Mouse (Mus musculus) forebrain, embryonic 14.5 days (tissue): ENCODE results near the gene Chd8. TPM values are rescaled to one million over a fixed set of nuclear protein-coding genes. Genes with fewer than 3 reads are reported as not detected.

Experiments used
- ATAC-seq: fragments of 200-750 bp; cut with Nextera tagmentation; 2 replicates; pipeline ENCODE4 v1.8.0; 2017; ENCODE audit warnings: mild to moderate bottlenecking, moderate library complexity
- DNase-seq: peaks from one replicate; pipeline ENCODE4 v3.0.0-alpha.2; 2015; ENCODE audit warnings: low spot score
- H3K27ac ChIP-seq: fragments of 300-500 bp; sonication (generic); 2 replicates; pipeline ENCODE4 v1.5.1; 2014; ENCODE audit warnings: low read depth, mild to moderate bottlenecking, control low read depth, low read length, moderate library complexity
- H3K27me3 ChIP-seq: fragments of 300-500 bp; sonication (generic); replicated peaks from 2 replicates; pipeline ENCODE4 v1.6.1; 2014; ENCODE audit warnings: low read length, control low read depth, mixed read lengths; ENCODE audit not compliant: control insufficient read depth, insufficient read depth
- H3K36me3 ChIP-seq: fragments of 300-500 bp; sonication (generic); 2 replicates; pipeline ENCODE4 v1.6.1; 2014; ENCODE audit warnings: low read length, control low read depth; ENCODE audit not compliant: control insufficient read depth, insufficient read depth
- H3K4me1 ChIP-seq: fragments of 300-500 bp; sonication (generic); 2 replicates; pipeline ENCODE4 v1.6.1; 2014; ENCODE audit warnings: antibody characterized with exemption, low read length, control low read depth; ENCODE audit not compliant: control insufficient read depth, insufficient read depth
- H3K4me2 ChIP-seq: fragments of 300-500 bp; sonication (generic); 2 replicates; pipeline ENCODE4 v1.6.1; 2014; ENCODE audit warnings: mild to moderate bottlenecking, control low read depth, low read length
- H3K4me3 ChIP-seq: fragments of 300-500 bp; sonication (generic); 2 replicates; pipeline ENCODE4 v1.5.1; 2014; ENCODE audit warnings: low read depth, low read length, control low read depth
- H3K9ac ChIP-seq: fragments of 300-500 bp; sonication (generic); 2 replicates; pipeline ENCODE4 v1.6.1; 2014; ENCODE audit warnings: mild to moderate bottlenecking, low read length, control low read depth, moderate library complexity
- H3K9me3 ChIP-seq: fragments of 300-500 bp; sonication (generic); replicated peaks from 2 replicates; pipeline ENCODE4 v1.6.1; 2016; ENCODE audit warnings: low read length, control low read depth, mixed read lengths; ENCODE audit not compliant: control insufficient read depth
- WGBS: fragments of 180-500 bp; shearing (Covaris S2); extraction: QIAGEN DNeasy Blood & Tissue Kit; methylation state at CpG from one replicate; pipeline ENCODE4 v1.1.7; 2014; 5-methylcytosine and 5-hydroxymethylcytosine counted together
- polyA plus RNA-seq: library from polyadenylated mRNA; unstranded; fragments of >200 nt; fragmentation: Nextera tagmentation; extraction: Ambion mirVana; gene quantifications from 2 replicates; pipeline ENCODE4 v1.2.1, GENCODE M21; 2014

Gene Chd8
- polyA plus RNA-seq, 1 experiment from 2014 or later = 45.8 TPM

- WGBS = 16% methylated on average over 3 of the region's 3 CpGs
- peak overlapping the region; percentile 98 for H3K4me3 ChIP-seq
- no peaks in the 10 kb centered on the region for H3K27me3 ChIP-seq
Observed at GRCm38 (mm10) chr14:52195691-52196090, 61.9 kb downstream of the Chd8 start.

GRCm38 (mm10) chr14:52190740-52191359 is 66.7 kb downstream of the Chd8 start:
- peaks cover 12% of the 10 kb centered on the region for H3K36me3 ChIP-seq
- ATAC-seq (no peak), DNase-seq (peak; percentile 51)
- H3K4me1 ChIP-seq = peaks cover 6% of the 10 kb centered on the region; the same call in 1 of the 2 replicates
- H3K4me3 ChIP-seq = no peak overlapping the region
- no peaks in the 10 kb centered on the region for H3K9me3 ChIP-seq
- H3K27me3 ChIP-seq = no peaks in the 10 kb centered on the region
- H3K27ac ChIP-seq = no peak overlapping the region
- no peak overlapping the region for H3K4me2 ChIP-seq
- H3K9ac ChIP-seq = no peak overlapping the region

More at GRCm38 (mm10) chr14:52195691-52196090, 61.9 kb downstream of the Chd8 start:
- Histone ChIP-seq H3K9me3 (no peaks in the 10 kb centered on the region), H3K9ac (peak overlapping the region; percentile 97; the same call in 1 of the 2 replicates), H3K36me3 (peaks cover 39% of the 10 kb centered on the region), H3K4me1 (peaks cover 13% of the 10 kb centered on the region), H3K27ac (no peak overlapping the region), H3K4me2 (peak overlapping the region; percentile 66)
- no peak for ATAC-seq
- peak; percentile 49 for DNase-seq

DNA sequence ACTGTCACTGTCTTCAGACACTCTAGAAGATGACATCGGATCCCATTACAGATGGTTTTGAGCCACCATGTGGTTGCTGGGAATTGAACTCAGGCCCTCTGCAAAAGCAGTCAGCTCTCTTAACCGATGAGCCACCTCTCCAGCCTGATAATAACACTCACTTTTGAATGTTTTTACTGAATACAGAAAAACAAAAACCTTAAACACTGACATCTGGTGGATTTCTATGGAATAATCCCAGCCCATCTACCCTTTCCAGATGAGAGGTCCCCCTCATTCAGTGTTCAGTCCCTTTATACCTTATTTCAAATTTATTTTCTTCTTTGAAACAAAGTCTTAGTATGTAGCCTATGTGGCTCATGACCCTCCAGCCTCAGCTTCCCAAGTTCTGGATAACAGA is 68.1 kb downstream of the Chd8 start:
- ATAC-seq = no peak
- H3K4me2 ChIP-seq = no peak overlapping the region
- H3K4me3 ChIP-seq = no peak overlapping the region
- H3K9me3 ChIP-seq = no peaks in the 10 kb centered on the region
- no peak overlapping the region for H3K27ac ChIP-seq
- no peaks in the 10 kb centered on the region for H3K27me3 ChIP-seq
- DNase-seq = peak; percentile 34
- H3K4me1 ChIP-seq = no peaks in the 10 kb centered on the region
- whole genome bisulfite sequencing = 82% methylated on average over 2 of the region's 2 CpGs
- no peak overlapping the region for H3K9ac ChIP-seq
- H3K36me3 ChIP-seq = peaks cover 12% of the 10 kb centered on the region

DNA sequence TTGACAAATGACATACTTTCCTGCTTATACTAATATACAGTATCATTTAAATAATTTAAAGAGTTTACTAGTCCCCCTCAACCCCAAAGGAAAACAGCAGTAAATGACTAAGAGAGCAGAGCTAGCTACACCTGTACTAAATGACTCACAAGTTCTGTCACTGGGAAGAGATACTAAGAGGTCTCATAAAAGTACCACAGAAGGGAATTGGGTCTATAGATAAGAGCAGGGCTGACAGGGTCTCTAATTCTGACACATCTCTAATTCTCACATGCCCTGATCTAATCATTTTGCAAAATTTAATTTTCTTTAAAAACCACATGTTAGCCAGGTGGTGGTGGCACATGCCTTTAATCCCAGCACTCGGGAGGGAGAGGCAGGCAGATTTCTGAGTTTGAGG is 68.8 kb downstream of the Chd8 start:
- Histone ChIP-seq H3K36me3 (peaks cover 12% of the 10 kb centered on the region), H3K27ac (no peak overlapping the region), H3K4me3 (no peak overlapping the region), H3K9ac (no peak overlapping the region), H3K4me2 (no peak overlapping the region), H3K27me3 (no peaks in the 10 kb centered on the region), H3K4me1 (no peaks in the 10 kb centered on the region), H3K9me3 (no peaks in the 10 kb centered on the region)
- no peak for DNase-seq
- ATAC-seq = no peak
- 76% methylated on average over 1 of the region's 1 CpGs for WGBS

DNA sequence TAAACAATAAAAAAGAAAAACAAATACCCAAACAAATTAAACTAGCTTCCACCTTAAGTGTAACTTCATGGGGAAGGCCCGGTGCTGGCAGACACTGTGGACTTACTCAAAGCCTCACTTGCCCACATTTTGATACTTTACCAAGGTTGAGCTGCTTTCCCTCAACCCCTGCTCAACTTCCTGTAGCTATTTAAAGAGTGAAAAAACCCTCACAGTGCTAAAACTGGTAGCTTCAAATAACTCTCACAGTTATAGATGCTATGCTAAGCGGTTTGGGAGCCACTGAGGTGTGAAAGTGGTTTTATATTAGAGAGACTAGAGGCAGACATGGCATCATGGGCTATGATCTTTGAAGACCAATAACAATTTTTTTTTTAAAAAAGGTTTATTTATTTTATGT is 91.0 kb downstream of the Chd8 start:
- ATAC-seq (no peak), DNase-seq (no peak)
- H3K9me3 ChIP-seq = no peaks in the 10 kb centered on the region
- H3K9ac ChIP-seq = no peak overlapping the region
- H3K27me3 ChIP-seq = no peaks in the 10 kb centered on the region
- no peak overlapping the region for H3K4me3 ChIP-seq
- no peak overlapping the region for H3K4me2 ChIP-seq
- H3K4me1 ChIP-seq = no peaks in the 10 kb centered on the region
- H3K27ac ChIP-seq = no peak overlapping the region
- 95% methylated on average over 2 of the region's 2 CpGs for WGBS
- peaks cover 70% of the 10 kb centered on the region for H3K36me3 ChIP-seq

- no peaks in the 10 kb centered on the region for H3K27me3 ChIP-seq
- 86% methylated on average over 6 of the region's 6 CpGs for WGBS
- no peak overlapping the region for H3K4me2 ChIP-seq
- H3K4me1 ChIP-seq = no peaks in the 10 kb centered on the region
- no peak overlapping the region for H3K27ac ChIP-seq
- no peak overlapping the region for H3K4me3 ChIP-seq
- H3K9me3 ChIP-seq = no peaks in the 10 kb centered on the region
- H3K9ac ChIP-seq = no peak overlapping the region
- no peak for ATAC-seq
- DNase-seq = no peak
- H3K36me3 ChIP-seq = peaks cover 73% of the 10 kb centered on the region
Observed at GRCm38 (mm10) chr14:52160911-52161310, 96.7 kb downstream of the Chd8 start.

GRCm38 (mm10) chr14:52155008-52155407 is 102.6 kb downstream of the Chd8 start:
- WGBS = 94% methylated on average over 2 of the region's 2 CpGs
- no peak overlapping the region for H3K4me3 ChIP-seq
- H3K27me3 ChIP-seq = no peaks in the 10 kb centered on the region
- H3K4me2 ChIP-seq = no peak overlapping the region
- peaks cover 19% of the 10 kb centered on the region for H3K36me3 ChIP-seq
- DNase-seq = no peak
- no peak overlapping the region for H3K27ac ChIP-seq
- H3K9ac ChIP-seq = no peak overlapping the region
- ATAC-seq = no peak
- H3K4me1 ChIP-seq = peaks cover 9% of the 10 kb centered on the region; the same call in 1 of the 2 replicates
- no peaks in the 10 kb centered on the region for H3K9me3 ChIP-seq

DNA sequence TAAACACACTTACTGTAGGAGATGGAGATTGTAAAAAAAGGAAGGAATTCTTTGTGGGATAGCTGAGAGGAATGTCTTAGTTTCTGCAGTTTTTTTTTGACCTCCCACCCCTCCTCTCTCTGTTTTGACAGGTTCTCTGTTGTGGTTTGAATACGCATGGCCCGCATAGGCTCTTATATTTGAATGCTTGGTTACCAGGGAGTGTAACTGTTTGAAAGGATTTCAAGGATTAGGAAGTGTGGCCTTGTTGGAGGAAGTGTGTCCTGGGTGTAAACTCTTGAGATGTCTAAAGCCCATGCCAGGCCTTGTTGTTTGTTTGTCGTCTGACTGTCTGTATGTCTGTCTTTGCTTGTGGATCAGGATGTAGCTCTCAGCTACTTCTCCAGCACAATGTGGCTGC is 105.0 kb downstream of the Chd8 start:
- 11% methylated on average over 3 of the region's 3 CpGs for WGBS
- ATAC-seq = peak; percentile 63

DNA sequence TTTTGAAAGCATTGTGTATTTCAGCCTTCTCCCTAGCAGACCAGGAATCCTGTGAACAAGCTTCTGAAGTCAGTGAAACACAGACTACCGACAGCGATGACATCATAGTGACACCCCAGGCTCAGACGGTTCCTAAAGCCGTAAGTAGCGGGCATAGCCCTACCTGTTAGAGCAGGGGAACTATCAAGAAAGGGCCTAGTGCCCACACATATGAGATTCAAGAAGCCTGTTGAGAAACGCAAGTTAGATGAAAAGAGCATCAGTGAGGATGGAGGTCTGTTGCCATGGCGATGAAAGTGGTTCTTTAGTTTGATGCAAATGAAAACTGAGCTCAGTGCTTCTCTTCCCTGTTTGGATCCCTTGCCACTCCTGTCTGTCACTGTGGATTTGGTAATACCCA is 105.4 kb downstream of the Chd8 start:
- Histone ChIP-seq H3K4me1 (peaks cover 9% of the 10 kb centered on the region; the same call in 1 of the 2 replicates), H3K9me3 (no peaks in the 10 kb centered on the region), H3K4me2 (peak overlapping the region; percentile 29), H3K9ac (no peak overlapping the region; the same call in 1 of the 2 replicates), H3K36me3 (no peaks in the 10 kb centered on the region), H3K4me3 (no peak overlapping the region), H3K27me3 (no peaks in the 10 kb centered on the region), H3K27ac (no peak overlapping the region)
- WGBS = 11% methylated on average over 7 of the region's 7 CpGs
- DNase-seq (peak; percentile 78), ATAC-seq (peak; percentile 79)

More for the DNA sequence above, 105.0 kb downstream of the Chd8 start:
- Histone ChIP-seq H3K27me3 (no peaks in the 10 kb centered on the region), H3K9ac (no peak overlapping the region), H3K4me2 (peak overlapping the region; percentile 29; the same call in 1 of the 2 replicates), H3K4me3 (no peak overlapping the region), H3K27ac (peak overlapping the region; percentile 14; the same call in 1 of the 2 replicates), H3K4me1 (peaks cover 9% of the 10 kb centered on the region; the same call in 1 of the 2 replicates), H3K9me3 (no peaks in the 10 kb centered on the region), H3K36me3 (no peaks in the 10 kb centered on the region)
- peak; percentile 27 for DNase-seq
